Mouse (Mus musculus) common myeloid progenitor, adult 5-6 weeks (primary cell): Measurements from ENCODE around the gene Zbtb24. TPM values are rescaled to one million over a fixed set of nuclear protein-coding genes. Genes with fewer than 3 reads are reported as not detected.

Experiments used
- ATAC-seq: replicated peaks from 2 replicates; pipeline ENCODE4 v1.8.0; 2016; ENCODE audit warnings: low read depth, mild to moderate bottlenecking, moderate TSS enrichment, inconsistent platforms; ENCODE audit not compliant: poor library complexity, severe bottlenecking
- total RNA-seq: library from RNA; stranded (forward); fragments of 200-1000, 187-1606 nt; gene quantifications from 2 replicates; pipeline ENCODE4 v1.2.3, GENCODE M21; 2017

The Zbtb24 gene
- total RNA-seq, 1 experiment from 2014 or later = 21.2 TPM

- ATAC-seq = no peak
These were observed 11.0 kb downstream of the Zbtb24 start for GRCm38 (mm10) chr10:41461057-41461722.

DNA sequence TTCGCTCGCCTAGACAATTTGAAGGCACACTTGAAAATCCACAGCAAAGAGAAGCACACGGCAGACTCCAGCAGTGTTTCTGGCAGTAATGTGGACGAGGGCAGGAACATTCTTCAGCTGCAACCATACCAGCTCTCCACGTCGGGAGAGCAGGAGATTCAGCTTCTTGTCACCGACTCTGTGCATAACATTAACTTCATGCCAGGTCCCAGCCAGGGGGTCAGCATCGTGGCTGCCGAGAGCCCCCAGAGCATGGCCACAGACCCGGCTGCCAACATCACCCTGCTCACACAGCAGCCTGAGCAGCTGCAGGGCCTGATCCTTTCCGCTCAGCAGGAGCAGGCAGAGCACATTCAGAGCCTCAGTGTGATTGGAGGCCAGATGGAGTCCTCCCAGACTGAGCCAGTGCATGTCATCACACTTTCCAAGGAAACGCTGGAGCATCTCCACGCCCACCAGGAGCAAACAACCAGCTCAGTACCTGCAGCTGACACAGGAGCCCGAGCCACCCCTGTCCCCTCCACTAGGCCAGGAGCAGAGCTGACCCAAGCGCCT, 14.3 kb downstream of the Zbtb24 start:
- no peak for ATAC-seq

DNA sequence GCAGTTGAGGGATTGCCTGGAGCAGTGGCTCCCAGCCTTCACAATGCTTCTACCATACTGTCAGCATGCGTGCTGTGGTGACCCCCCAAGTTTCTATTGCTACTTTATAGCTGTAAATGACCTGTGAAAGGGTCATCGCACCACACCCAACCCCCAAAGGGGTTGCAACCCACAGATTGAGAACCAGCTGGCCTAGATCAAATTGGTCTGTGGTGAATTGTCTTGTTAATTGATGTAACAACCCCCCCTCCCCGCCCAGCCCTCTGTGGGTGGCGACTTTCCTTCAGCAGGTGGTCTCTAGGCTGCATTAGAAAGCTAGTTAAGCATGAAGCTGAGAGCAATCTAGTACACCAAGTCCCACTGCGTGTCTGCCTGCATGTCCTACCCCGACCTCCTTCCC, 17.1 kb downstream of the Zbtb24 start:
- no peak for ATAC-seq

DNA sequence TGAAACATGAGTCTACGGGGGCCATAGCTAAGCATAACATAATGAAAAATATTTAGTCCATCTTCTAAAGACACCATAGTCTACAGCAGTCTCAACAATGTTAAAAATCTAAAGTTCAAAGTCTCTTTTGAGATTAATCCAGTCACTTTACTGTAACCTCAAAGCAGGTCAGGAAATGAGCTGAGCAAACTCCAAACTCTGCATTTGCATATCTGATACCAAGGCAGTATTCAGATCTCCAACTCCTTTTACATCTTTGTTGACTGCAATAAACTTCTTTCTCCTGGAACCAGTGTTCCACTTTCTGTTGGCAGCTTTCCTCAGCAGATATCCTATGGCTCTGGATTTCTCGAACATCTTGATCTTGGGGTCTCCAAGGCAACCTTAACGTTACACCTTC, 20.5 kb downstream of the Zbtb24 start:
- no peak for ATAC-seq

DNA sequence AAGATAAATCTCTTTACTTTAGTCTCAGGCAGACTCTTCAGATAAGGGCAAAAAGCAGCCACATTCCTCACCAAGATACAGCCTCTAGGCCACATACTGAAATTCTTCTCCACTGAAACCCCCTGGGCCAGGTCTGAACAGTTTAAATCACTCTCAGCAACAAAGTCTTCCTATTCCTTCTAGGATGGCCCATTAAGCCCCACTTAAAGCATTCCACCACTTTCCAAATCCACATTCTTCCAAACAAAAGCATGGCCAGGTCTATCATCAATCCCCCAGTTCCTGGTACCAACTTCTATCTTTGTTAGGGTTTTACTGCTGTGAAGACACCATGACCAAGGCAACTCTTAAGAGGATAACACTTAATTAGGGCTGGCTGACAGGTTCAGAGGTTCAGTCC, 22.4 kb downstream of the Zbtb24 start:
- ATAC-seq = no peak

DNA sequence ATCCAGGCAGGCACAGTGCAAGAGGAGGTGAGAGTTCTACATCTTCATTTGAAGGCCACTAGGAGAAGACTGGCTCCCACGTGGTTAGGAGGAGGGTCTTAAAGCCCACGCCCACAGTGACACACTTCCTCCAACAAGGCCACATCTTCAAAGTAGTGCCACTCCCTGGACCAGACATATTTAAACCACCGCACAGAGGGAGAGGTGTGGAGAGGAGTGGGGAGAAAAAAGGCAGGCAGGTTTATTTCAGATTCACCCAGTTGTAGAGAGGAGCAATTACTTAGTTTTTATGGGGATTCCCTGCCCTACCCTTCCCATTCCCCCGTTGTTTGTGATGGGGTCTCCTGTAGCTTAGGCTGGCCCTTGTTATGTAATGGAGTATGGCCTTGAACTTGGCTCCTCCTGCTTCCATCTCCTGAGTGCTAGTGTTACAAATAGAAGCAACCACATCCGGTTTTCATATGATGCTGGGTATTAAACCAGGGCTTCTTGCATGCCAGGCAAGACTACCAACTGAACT, 22.8 kb downstream of the Zbtb24 start:
- ATAC-seq = no peak

- ATAC-seq = peak; percentile 51
These were observed 23.7 kb downstream of the Zbtb24 start for GRCm38 (mm10) chr10:41473782-41474468.

DNA sequence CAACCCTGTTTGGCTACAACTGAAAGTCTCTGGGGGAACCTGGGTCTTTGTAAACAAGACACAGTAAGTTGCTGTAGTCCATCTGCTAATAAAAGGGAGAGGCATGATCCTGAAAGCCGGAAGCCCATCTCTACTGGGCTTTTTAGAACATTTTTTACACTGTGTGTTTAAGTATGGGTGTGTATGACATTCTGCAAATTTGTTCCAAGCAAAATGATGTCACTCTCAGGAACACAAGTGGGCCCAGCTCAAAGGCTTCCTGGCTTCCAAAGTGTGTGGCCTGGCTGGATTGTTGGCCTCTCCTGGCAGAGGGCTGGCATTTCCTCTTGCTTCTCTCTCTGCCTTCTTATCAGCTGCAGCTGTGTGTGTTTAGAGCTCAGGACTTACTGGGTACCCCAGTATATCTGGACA, 24.8 kb downstream of the Zbtb24 start:
- no peak for ATAC-seq

GRCm38 (mm10) chr10:41476171-41477017, 26.2 kb downstream of the Zbtb24 start, which contains the start of gene Mical1:
Gene Mical1 (plus strand): TSS chr10:41476314.
- peak; percentile 29 for ATAC-seq

DNA sequence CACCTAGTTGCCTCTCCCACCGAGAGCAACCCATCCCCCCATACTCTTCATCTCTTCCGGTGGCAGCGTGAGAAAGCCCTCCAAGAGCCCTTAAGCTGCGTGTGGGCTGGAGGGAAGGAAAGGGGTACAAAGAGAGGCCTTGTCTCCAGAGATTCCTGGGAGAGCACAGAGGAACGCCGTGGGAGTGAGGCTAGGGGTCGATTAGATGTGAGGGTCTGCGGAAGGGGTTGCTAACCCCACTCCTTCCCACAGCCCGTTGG, 26.8 kb downstream of the Zbtb24 start:
- no peak for ATAC-seq

DNA sequence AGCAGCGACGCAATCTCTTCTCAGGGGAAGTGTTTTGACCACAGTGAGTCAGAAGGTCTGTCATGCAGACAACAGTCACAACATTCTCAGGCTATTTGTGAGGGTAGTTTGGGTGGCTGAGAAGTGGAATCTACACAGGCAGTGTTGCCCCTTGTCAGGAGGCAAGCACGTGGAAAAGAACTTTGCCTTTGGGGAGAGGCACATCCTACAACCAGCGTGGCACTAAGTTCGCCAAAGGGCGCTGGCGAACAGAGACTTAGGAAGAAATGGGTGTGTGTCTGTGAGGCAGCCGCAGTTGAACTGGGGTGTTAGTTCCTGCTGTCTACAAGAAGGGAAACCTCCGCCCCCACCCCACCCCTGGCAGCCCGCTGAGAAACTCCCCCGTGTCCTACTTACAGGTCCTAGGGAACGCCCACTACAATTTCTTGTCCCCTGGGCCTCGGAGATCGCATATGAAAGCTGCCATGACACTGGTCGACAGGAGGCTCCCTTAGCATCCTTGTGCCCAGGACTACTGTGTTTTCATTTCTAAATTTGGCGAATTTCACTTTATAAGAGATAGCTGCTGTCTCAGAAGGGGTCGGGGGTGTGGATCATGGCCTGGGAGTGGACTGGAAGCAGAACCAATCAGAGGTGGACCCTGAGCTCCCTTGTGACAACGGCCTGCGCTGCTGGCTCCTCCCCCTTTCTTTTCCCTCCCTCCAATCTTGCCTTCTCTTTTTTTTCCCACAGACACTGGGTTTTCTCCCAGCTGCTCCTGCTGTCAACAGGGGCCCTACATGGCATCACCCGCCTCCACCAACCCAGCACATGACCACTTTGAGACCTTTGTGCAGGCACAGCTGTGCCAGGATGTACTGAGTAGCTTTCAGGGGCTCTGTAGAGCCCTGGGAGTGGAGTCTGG, 27.3 kb downstream of the Zbtb24 start:
- peak; percentile 43 for ATAC-seq

GRCm38 (mm10) chr10:41479961-41480360, 29.8 kb downstream of the Zbtb24 start:
- no peak for ATAC-seq

DNA sequence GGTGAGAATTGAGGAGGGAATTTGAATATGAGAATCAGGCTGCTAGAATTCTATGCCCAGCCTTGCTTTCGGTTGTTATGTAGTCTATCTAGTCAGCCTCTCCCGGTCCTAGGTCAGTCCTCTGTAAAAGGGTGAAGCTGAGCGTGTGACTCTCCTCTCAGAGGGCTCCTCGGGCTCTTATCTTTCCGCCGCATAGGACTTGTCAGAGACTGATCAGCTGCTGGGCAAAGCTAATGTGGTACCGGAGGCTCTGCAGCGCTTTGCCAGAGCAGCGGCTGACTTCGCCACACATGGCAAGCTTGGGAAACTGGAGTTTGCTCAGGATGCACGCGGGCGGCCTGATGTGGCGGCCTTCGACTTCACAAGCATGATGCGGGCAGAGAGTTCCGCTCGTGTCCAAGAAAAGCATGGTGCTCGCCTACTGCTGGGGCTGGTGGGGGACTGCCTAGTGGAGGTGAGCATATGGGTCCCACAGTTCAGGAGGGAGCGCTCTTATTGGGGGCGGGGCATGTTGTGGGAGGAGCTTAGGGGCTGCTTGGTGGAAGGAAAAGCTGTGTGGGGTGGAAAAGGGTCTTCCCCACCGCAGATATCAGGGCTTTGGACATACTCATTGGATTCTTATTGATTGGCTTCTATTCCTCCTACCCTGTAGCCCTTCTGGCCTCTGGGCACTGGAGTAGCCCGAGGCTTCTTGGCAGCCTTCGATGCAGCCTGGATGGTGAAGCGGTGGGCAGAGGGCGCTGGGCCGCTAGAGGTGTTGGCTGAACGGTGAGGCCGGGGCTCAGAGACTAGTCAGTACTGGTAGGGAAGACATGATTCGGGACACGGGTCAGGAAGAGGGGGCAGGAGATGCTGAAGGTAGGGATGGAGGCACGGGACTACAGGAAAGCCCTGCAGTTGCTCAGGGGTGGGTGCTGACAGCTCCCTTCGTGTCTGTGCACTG, 31.0 kb downstream of the Zbtb24 start:
- ATAC-seq = 0 out of 2 replicates have a peak, but pooled peaks have one; percentile 12

GRCm38 (mm10) chr10:41482446-41482845, 32.3 kb downstream of the Zbtb24 start:
- no peak for ATAC-seq

GRCm38 (mm10) chr10:41485778-41486177, 35.6 kb downstream of the Zbtb24 start:
- ATAC-seq = no peak

- ATAC-seq = no peak
These were observed 36.5 kb downstream of the Zbtb24 start for GRCm38 (mm10) chr10:41486506-41487170.

DNA sequence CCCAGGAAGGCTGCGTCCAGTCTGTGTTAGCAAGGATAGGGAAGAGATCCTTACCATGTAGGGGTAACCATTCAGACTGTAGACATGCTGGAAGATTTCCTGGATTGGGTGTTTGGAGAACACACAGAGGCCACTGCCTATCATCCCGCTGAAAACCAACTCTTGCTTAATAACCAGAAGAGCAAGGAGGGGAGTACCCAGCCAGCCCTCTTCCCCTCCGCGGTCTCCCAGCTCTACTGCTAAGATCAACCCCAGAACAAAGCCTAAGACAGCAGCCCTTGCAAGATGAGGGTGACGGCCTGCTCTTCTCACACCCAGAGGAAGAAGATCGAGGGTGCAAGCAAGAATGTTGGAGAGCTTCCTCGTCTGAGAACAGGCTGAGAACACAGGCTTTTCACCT, 38.7 kb downstream of the Zbtb24 start:
- ATAC-seq = peak; percentile 37

DNA sequence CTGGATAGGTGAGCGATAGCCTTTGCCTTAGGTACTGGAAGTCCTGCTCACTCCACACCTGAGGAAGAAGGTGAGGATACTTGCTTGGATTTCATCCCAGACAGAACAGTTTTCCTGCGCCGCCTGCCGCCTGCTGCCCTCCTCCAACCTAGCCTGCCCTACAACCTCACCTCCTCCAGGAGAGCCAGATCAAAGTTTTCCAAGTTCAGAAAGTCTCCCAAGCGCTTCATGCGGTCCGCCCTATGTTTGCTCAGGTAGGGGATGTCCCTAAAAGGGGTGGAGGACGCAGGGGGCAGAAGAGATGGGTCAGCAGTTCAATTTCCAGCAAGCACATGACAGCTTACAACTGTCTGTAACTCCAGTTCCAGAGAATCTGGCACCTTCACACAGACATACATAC, 39.1 kb downstream of the Zbtb24 start:
- ATAC-seq = no peak
